Mouse (Mus musculus) layer of hippocampus, postnatal 14 days (tissue): ENCODE data around the gene Gm8994. TPM values are rescaled to one million over a fixed set of nuclear protein-coding genes. Genes with fewer than 3 reads are reported as not detected.
A peak's percentile ranks its signal among the peaks of the same experiment; 100 is the strongest.

Experiments used
- DNase-seq, 2 experiments: peaks; one replicate each; pipeline ENCODE4 v3.0.0; 2021 to 2022; ENCODE audit warnings: low spot score in 2 of 2, mixed read lengths in 1 of 2
- total RNA-seq, 2 experiments: library from RNA; stranded (reverse); gene quantifications; 2 replicates each; pipeline ENCODE4 v1.2.3; 2021

The Gm8994 gene
- total RNA-seq, 2 experiments from 2014 or later: not detected

- no peak for DNase-seq
Measured at GRCm38 (mm10) chr6:136358471-136358870, 31.1 kb downstream of the Gm8994 start.

- no peak for DNase-seq
Measured at GRCm38 (mm10) chr6:136363313-136363712, 36.0 kb downstream of the Gm8994 start.

- DNase-seq: no peak
Measured at GRCm38 (mm10) chr6:136364008-136364407, 36.7 kb downstream of the Gm8994 start.

- DNase-seq: peak in 1 of 2 experiments; percentile 27
Measured at GRCm38 (mm10) chr6:136364430-136365098, 37.2 kb downstream of the Gm8994 start.

DNA sequence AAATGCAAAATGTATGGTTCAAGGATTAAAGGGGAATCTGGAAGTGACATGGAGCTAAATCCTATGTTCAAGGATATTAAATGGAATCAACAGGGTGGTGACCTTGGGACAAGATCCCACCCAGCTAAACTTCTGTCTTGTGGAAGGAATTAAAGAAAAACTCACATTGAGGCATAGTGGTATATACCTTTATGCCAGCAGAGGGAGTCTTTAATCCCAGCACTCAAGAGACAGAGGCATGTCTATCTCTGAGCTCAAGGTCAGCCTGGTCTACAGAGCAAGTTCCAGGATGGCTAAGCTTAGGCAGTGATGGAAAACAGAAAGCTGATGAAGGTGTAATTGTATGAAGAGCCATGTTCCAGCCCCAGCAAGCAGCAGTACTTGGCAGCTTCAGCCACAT lies 48.8 kb downstream of the Gm8994 start:
- DNase-seq: no peak

Other genes with a start within 250 kb of the Gm8994 start
- gene Grin2b, start 154.0 kb upstream of the Gm8994 start, total RNA-seq: 100 to 1,000 TPM; 348 to 384 TPM
- gene E330021D16Rik, start 88.0 kb downstream of the Gm8994 start, total RNA-seq: not detected
- gene Atf7ip, start 178.6 kb downstream of the Gm8994 start, total RNA-seq: 100 to 1,000 TPM; 108 to 121 TPM